Mouse (Mus musculus): ENCODE results near the gene Bik.

Bik gene

DNA sequence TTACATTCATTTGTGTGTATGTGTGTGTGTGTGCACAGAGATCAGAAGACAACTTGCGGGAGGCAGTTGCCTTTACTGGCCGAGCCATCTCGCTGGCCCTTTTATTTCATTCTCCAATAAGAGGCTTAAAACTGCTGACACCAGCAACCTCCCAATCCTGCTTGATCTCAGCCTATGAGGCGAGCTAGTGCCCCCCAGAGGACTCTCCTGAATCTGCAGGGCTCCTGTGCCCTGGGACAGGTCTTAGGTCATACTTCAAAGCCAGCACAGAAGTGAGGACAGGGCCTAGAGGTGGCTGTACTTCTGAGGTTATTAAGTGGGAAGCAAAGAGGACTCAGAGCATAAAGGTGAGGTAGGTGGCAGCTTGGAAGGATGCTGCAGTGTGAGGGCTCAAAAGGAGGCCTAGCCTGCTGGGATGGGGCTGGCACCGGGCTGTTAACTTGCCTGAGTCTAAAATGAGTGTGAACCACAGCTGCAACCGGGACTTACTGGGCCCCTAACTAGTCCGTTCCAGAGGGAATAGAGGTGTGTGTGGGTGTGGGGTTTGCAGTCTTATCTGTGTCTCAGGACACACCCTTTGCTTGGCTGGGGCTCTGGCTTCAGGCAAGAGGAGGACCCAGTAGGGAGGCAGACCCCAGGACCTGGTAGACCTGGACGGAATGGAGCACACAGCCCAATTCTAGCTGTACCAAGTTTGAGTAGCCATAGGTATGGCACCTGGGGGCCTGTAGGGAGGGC is 56.9 kb downstream of the Bik start:
- no peak for DNase-seq (ENCODE audit: low read depth)

DNA sequence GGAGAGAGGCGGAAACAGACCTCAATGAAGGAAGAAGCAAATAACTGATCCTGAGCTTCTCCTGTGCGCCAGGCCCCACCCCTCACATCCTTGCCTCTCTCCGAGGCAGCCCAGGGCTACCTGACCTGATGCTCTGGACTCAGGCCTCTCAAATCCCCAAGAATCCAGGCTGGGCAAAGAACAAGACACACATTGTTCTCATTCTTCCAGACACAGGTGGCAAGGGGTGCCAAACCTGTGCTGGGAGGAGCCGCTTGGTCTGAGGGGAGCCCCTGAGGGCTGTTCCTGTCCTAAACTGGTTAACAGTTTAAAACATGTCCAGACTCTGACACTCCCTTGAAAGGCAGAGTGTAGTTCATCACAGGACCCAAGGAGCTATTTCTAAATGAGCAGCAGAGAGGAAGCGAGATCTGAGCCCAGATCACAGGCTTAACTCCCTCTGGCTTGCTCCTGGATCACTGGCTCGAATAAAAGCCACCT is 58.1 kb downstream of the Bik start:
- no peak for DNase-seq (ENCODE audit: low read depth)

DNA sequence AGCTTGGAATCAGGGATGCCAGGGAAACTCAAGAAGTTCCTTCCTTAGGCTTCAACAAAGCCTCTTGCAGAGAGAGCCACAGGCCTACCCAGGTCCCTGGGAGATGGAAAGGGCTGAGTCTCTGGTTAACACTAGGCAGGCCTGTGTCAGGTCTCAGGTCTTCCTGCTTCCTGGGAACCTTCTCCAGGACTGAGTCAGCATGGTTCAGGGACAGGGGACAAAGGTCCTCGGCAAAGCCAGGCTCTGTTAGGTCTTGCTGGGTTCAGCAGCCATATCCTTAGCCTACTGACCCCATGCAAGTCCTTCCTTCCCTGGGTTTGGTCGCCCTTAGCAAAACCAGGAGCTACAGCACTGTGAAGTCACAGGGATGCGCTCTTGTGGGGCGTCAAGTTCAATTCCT is 64.2 kb downstream of the Bik start:
- DNase-seq (ENCODE audit: low read depth), result no peak

DNA sequence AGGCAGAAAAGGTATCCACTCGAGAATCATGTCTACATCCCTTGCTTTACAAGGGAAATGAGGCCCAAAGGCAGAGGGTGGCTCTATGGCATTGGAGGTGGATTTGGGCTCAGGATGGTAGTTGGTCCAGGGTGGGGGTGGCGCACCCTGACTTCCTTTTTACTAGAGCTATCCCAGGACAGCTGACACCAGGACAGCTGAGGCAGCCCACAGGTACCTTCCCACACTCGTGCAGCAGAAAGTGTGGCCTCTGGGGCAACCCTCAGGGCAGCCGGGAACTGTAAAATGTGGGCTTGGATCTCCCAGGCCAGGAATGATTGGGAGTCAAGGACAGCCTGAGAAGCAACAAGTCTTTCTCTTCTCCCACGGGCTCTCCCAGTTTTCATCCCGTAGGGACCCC is 65.1 kb downstream of the Bik start:
- DNase-seq (ENCODE audit: low read depth), result no peak

- peak; percentile 59 for DNase-seq (ENCODE audit: low read depth)
These were observed 65.9 kb downstream of the Bik start for GRCm38 (mm10) chr15:83592260-83593188.

GRCm38 (mm10) chr15:83593189-83593585 is 66.5 kb downstream of the Bik start:
- no peak for DNase-seq (ENCODE audit: low read depth)

DNA sequence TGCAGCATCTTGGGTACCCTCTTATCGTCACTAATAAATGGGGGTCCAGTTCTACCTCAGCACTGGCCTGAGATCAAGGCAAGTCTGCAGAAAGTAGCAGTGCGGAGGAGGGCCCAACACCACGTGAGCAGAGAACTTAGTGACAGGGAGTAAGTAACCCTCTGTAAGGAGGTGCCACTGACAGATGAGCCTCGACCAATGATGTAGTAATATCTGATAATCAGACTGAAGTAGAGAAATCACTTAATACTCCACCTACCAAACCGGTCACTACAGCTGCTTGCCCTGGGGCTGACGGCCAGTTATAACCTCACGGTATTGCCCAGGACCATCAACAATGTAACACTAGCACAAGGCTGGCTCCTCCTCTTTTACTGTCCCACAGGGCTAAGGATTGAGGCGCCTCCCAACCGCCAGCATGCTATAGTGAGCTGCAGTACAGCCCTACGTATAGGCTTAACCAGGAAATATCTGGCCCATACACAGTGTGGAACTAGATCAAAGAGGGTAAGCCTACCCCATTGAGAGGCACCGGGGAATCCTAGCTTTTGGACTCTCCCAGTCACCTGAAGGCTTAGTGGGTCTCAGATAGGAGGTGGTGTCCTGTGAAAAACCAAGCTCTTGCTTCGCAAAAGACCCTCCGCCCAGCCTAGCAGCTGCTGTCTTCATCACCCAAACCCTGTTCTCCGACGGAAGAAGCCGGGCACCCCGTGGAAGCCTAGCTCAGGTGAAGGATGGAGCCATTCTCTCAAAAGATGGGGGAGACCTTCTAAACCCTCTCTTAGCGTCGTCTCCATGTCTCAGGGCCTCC is 67.2 kb downstream of the Bik start:
- DNase-seq (ENCODE audit: low read depth), result peak; percentile 63

Data from c-Kit-positive CD71-positive TER-119-negative erythroid progenitor cells, embryonic 14.5 days (primary cell).